Mouse (Mus musculus) testis, adult 2 months (tissue): ENCODE measurements around the gene Nme9. TPM values are rescaled to one million over a fixed set of nuclear protein-coding genes. Genes with fewer than 3 reads are reported as not detected.
A peak's percentile ranks its signal among the peaks of the same experiment; 100 is the strongest.

Experiments used
- H3K27ac ChIP-seq: fragments of 200-500 bp; 2 replicates; pipeline ENCODE4 v1.5.1; 2012; ENCODE audit warnings: low read depth, low read length; ENCODE audit not compliant: control insufficient read depth, insufficient read depth
- H3K27me3 ChIP-seq: fragments of 200-500 bp; 2 replicates; pipeline ENCODE4 v1.6.1; 2012; ENCODE audit warnings: mild to moderate bottlenecking, low read length, moderate library complexity; ENCODE audit not compliant: control insufficient read depth, insufficient read depth
- H3K36me3 ChIP-seq: fragments of 200-500 bp; 2 replicates; pipeline ENCODE4 v1.6.1; 2012; ENCODE audit warnings: mild to moderate bottlenecking, low read length; ENCODE audit not compliant: control insufficient read depth, insufficient read depth
- H3K4me1 ChIP-seq: fragments of 200-500 bp; 2 replicates; pipeline ENCODE4 v1.6.1; 2012; ENCODE audit warnings: low read length; ENCODE audit not compliant: control insufficient read depth, insufficient read depth
- H3K4me3 ChIP-seq: fragments of 200-500 bp; 2 replicates; pipeline ENCODE4 v1.5.1; 2012; ENCODE audit warnings: low read depth, mild to moderate bottlenecking, low read length, moderate library complexity, mixed read lengths; ENCODE audit not compliant: control insufficient read depth
- CTCF ChIP-seq: fragments of 200-500 bp; IDR thresholded peaks from 2 replicates; pipeline ENCODE4 v1.5.1; 2012; ENCODE audit warnings: low read depth, mild to moderate bottlenecking, inconsistent platforms, low read length, moderate library complexity; ENCODE audit not compliant: control insufficient read depth, insufficient read depth, insufficient replicate concordance
- POLR2A ChIP-seq: fragments of 200-500 bp; IDR thresholded peaks from 2 replicates; pipeline ENCODE4 v1.6.1; 2012; ENCODE audit warnings: low read depth, mild to moderate bottlenecking, inconsistent platforms, low read length, moderate library complexity; ENCODE audit not compliant: control insufficient read depth
- polyA plus RNA-seq: library from polyadenylated mRNA; depleted of rRNA; stranded (reverse); fragments of >200 nt; gene quantifications from 2 replicates; pipeline ENCODE4 v1.2.3, GENCODE M21; 2012

The Nme9 gene
- polyA plus RNA-seq, 1 experiment, result 0.22 TPM

- Histone ChIP-seq H3K4me3 (peak within 1 kb of the TSS; percentile 65), H3K27me3 (no peaks in the 10 kb centered on the region), H3K4me1 (peaks cover 8% of the 10 kb centered on the region), H3K27ac (peak within 1 kb of the TSS; percentile 7; the same call in 1 of the 2 replicates), H3K36me3 (no peaks in the 10 kb centered on the region)
- TF ChIP-seq CTCF, result no peak
- no peak for TF ChIP-seq POLR2A
Measured at GRCm38 (mm10) chr9:99437031-99437764, 14.1 kb upstream of the Nme9 start, which contains the start of gene Mras. Mras (minus strand) TSS chr9:99437381.

- Histone ChIP-seq H3K36me3 (no peaks in the 10 kb centered on the region), H3K27ac (no peak overlapping the region), H3K27me3 (no peaks in the 10 kb centered on the region), H3K4me1 (peaks cover 8% of the 10 kb centered on the region), H3K4me3 (no peak overlapping the region)
- TF ChIP-seq POLR2A, result no peak
- no peak for TF ChIP-seq CTCF
Measured at GRCm38 (mm10) chr9:99437781-99438565, 13.3 kb upstream of the Nme9 start.

- H3K27me3 ChIP-seq, result no peaks in the 10 kb centered on the region
Measured at GRCm38 (mm10) chr9:99439064-99439463, 12.2 kb upstream of the Nme9 start.

GRCm38 (mm10) chr9:99440941-99441340 is 10.3 kb upstream of the Nme9 start:
- no peaks in the 10 kb centered on the region for H3K27me3 ChIP-seq
- no peak for TF ChIP-seq CTCF
- H3K4me1 ChIP-seq, result peaks cover 5% of the 10 kb centered on the region
- H3K4me3 ChIP-seq, result no peak overlapping the region
- no peaks in the 10 kb centered on the region for H3K36me3 ChIP-seq
- no peak overlapping the region for H3K27ac ChIP-seq

More at GRCm38 (mm10) chr9:99439064-99439463, 12.2 kb upstream of the Nme9 start:
- TF ChIP-seq POLR2A (no peak), CTCF (no peak)
- Histone ChIP-seq H3K27ac (no peak overlapping the region), H3K4me3 (no peak overlapping the region), H3K4me1 (peaks cover 8% of the 10 kb centered on the region), H3K36me3 (no peaks in the 10 kb centered on the region)

GRCm38 (mm10) chr9:99441647-99442433 is 9.4 kb upstream of the Nme9 start:
- Histone ChIP-seq H3K27ac (no peak overlapping the region), H3K36me3 (no peaks in the 10 kb centered on the region), H3K4me1 (peaks cover 3% of the 10 kb centered on the region), H3K27me3 (no peaks in the 10 kb centered on the region), H3K4me3 (no peak overlapping the region)
- TF ChIP-seq POLR2A (no peak), CTCF (no peak)

GRCm38 (mm10) chr9:99444590-99445178 is 6.6 kb upstream of the Nme9 start:
- Histone ChIP-seq H3K27ac (no peak overlapping the region), H3K36me3 (no peaks in the 10 kb centered on the region), H3K27me3 (no peaks in the 10 kb centered on the region), H3K4me1 (peaks cover 2% of the 10 kb centered on the region), H3K4me3 (no peak overlapping the region)
- TF ChIP-seq POLR2A (no peak), CTCF (peak; percentile 21; the same call in 1 of the 2 replicates)

GRCm38 (mm10) chr9:99446259-99446658 is 5.0 kb upstream of the Nme9 start:
- H3K4me1 ChIP-seq, result peaks cover 4% of the 10 kb centered on the region
- TF ChIP-seq POLR2A (no peak), CTCF (no peak)
- H3K4me3 ChIP-seq, result no peak overlapping the region
- H3K36me3 ChIP-seq, result no peaks in the 10 kb centered on the region
- H3K27ac ChIP-seq, result no peak overlapping the region
- no peaks in the 10 kb centered on the region for H3K27me3 ChIP-seq
